Mouse (Mus musculus) lung, adult 2 months (tissue): ENCODE results near the gene Gabrp.

Source experiments
- CTCF ChIP-seq: fragments of 200-500 bp; IDR thresholded peaks from 2 replicates; pipeline ENCODE4 v1.5.1; 2011; ENCODE audit warnings: mild to moderate bottlenecking, low read length, control low read depth; ENCODE audit not compliant: insufficient read depth
- POLR2A ChIP-seq: fragments of 200-500 bp; IDR thresholded peaks from 2 replicates; pipeline ENCODE4 v1.6.1; 2011; ENCODE audit warnings: low read depth, mild to moderate bottlenecking, control low read depth, low read length, borderline replicate concordance; ENCODE audit errors: extremely low read depth

DNA sequence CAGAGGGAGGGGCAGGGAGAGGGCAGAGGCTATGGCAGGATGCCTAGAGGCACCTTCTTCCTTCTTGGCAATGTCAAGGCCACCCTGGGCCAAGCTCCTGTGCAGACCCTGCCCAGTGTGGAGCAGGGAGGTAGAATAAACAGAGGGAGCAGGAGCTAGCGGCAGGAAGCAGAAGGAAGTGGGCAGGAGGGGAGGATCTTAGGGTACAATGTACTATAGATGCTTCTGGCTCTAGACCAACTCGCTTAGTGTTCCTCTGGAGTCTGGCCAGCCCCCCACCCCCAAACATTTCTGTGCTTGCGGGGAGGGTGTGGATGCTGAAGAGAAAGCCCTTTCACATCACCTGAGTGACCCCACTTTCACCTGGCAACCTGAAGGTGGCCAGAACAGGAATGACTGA lies 862 bp upstream of the Gabrp start:
- TF ChIP-seq CTCF, result no peak
- TF ChIP-seq POLR2A, result no peak
